Mouse (Mus musculus) R1 (cell line): ENCODE results near the gene Sgca.

Experiments used
- DNase-seq: peaks from one replicate; pipeline ENCODE4 v3.0.0-alpha.2; 2018; ENCODE audit warnings: low read depth, low spot score

The Sgca gene

GRCm38 (mm10) chr11:95001584-95002347 lies 25.6 kb upstream of the Sgca start:
- DNase-seq = no peak

DNA sequence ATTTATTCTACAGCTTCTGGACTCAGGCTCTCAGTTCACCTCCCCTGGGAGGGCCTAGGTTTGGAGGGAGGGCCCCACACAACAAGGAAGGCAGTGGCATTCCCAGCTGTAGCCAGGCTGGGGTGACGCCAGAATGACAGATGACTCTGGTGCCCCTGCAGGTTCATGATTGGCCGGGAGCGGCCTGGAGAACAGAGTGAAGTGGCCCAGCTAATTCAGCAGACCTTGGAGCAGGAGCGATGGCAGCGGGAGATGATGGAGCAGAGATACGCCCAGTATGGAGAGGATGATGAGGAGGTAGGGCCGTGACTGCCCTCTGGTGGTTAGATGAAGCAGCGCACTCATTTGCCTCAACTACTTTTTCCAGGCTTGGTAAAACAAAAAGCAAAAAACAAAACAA lies 24.9 kb upstream of the Sgca start:
- peak; percentile 79 for DNase-seq

DNA sequence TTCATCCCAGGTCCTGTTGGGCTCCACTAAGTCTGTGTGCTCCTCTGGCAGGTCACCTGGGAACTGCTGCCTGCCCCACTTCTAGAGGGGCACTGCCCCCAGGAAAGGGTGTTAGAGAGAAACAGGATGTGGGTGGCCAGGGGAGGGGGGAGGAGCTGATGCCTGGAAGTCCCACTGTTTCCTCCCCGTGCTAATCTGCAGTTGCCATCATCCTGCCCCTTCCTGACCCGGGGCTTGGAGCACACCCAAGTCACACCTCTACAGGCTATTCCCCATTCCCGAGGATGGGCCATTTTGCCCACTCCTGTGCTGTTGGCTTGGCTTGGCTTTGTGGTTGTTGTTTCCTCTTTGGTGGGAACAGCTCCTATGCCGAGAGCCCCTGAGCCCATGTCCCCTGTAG lies 24.4 kb upstream of the Sgca start:
- no peak for DNase-seq

DNA sequence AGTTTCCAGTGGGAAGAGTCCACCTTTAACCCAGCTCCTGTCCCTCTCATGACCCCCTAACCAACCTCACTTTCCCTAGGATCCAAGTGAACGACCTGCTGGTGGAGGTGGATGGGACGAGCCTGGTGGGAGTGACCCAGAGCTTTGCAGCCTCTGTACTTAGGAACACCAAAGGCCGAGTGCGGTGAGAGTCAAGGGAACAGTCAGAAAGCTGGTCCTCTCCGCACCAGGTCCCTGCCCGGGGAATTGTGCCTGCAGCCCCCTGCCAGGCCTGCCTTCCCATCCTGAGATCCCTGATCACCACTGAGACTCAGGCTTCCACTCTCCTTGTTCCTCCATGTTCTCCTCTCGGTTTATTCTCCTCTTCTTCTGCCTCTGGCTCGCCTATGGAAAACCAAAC lies 24.0 kb upstream of the Sgca start:
- no peak for DNase-seq

DNA sequence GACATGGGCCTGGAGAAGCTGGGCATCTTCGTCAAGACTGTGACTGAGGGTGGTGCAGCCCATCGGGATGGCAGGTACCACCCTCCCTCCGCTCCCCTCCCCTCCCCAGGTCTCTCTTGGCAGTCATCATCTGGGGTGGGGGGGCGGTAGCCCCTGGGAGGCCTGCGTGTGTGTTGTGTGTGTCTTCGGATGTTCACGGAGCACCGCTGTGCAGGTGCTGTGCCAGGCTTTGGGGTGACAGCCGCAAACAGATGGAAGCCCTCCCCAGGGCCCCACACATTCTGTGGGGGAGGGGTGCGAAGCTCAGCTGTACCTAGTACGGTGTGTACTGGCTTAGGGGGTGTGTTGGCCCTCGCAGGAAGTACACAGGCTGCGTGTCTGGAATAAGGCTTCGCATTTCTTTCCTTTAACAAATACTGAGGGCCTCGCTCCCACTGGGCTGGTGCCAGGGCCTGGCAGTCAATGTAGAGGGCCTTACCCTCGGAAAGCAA lies 22.0 kb upstream of the Sgca start:
- DNase-seq = no peak

- DNase-seq = no peak
These were observed 21.5 kb upstream of the Sgca start for GRCm38 (mm10) chr11:94997596-94997995.

DNA sequence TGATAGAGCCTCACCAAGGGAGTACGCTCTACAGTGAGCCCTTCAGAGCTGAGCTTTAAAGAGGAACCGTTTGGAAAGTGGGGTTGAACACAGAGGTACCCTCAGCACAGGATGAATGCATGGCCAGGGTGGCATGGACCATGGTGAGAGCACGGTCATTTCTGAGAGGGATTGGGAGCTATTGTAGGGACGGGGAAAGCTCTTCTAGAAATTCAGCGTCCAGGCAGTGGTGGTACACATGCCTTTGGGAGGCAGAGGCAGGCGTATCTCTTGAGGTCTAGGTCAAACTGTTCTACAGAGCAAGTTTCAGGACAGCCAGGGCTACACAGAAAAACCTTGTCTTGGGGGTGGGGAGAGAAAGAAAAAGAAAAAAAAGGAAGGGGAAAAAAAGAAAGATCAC lies 20.9 kb upstream of the Sgca start:
- DNase-seq = no peak

DNA sequence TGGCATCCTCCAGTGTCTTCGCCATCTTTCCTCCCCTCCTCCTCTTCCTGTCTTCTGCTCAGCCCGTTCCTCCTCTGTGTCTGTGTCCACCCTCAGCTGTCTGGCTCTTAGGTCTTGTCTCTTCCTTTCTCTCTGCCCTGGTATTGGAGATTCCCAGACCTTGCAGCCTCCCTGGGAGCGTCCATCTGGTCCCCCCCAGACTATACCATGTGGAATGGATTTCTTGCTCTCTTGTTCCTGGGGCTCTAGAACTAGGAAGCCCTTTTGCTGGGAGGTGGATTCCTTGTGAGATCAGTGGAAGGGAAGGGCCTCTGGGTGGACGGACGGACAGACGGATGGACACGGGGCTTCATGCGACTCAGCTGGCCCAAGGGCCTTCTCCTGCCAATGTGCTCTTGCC lies 20.0 kb upstream of the Sgca start:
- no peak for DNase-seq

DNA sequence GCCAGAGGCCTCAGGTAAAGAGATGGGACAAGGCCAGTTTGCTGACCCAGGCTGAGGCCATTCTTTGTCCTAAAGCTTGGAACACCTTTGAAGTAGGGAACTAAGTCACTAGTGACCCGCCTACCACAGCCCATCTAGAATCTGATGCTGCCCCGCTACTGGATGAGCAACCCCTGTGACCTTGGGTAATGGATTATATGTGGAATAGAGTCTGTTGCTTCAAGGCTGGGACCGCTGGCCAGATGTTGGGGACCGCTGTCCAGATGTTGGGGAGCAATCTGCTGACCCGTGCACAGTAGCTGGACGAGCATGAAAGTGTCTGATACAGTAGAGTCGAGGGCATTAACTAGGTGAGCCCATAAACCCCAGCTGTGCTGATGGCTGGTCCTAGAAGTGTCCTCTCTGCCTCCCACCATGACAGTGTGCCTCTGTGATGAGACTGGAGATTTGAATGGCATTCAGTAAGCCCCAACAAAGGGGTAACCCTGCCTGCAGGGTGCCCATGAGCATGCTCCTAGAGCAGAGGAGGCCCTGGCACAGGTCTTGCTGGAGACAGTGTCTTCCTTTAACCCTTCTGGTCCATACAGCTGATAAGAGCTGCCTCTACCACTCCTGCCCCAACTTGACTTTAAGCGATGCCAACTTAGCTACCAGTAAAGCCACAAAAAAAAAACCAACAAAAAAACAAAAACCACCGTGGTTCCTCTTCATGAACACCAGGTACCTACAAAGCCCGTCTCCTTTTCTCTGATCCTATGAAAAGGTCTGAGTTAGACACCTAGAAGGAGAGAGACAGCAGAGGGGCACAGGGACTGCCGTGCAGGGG lies 19.0 kb upstream of the Sgca start:
- no peak for DNase-seq

DNA sequence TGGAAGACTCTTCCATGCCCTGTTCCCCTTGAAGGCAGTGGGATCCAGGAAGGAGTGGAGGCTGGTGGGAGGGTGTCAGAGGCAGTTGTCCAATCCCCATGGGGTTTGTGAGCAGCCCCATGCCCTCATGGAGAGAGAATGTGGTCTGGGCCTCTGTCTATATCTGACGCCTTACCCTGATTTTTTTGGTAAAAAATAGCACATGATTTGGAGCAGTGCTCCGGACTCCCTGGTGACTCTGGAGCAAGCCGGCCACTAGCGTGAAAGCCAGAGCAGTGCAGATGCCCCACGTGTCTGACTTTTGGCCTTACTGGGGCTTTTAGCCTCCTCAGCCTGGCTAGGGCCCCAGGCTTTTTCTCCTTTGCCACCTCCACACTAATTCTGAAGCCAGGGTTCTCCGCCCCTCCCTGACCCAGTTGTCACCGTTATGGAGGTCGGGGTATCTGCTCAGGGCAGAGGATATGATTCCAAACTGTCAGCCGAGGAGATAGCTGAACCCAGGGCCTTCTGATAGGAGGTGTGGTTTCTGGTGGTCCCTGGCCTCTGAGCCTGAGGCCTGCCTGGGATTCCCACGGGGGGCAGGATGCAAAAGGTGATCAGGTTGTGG lies 18.2 kb upstream of the Sgca start:
- no peak for DNase-seq

DNA sequence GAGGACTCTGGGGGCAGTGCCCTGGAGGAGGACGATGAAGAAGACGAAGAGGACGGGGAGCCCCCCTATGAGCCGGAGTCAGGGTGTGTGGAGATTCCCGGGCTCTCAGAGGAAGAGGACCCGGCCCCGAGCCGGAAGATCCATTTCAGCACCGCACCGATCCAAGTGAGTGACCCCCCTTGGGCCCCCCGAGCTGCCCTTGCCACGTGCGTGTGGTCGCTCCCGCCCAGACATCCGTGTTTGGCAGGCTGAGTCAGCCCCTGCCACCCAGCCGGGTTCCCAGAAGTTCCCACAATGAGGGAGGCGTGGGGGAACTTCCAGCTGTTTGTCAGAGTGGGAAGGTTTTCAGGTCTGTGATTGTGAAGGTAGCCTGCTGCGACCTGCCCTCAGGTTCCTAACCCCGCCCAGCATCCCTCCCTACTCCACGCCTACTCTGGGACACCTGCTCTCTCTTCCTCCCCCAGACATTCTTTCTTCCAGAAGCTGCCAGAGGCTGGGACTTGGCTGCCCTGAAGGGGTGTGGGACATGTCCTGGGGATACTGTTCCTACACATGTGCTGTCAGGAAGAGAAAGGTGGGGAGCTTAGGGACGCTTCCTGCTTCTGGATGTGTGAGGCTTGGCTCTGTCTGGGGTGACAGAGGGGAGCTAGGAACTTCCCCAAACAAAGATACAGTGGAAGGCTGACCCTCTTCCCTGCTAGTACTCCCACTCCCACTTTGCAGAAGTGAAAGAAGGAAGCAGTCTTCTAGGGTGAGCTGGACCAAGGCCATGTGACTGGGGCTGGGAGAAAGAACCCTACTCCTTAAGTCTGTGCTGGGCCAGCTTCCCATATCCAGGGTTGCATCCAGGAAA lies 16.9 kb upstream of the Sgca start:
- peak; percentile 94 for DNase-seq

DNA sequence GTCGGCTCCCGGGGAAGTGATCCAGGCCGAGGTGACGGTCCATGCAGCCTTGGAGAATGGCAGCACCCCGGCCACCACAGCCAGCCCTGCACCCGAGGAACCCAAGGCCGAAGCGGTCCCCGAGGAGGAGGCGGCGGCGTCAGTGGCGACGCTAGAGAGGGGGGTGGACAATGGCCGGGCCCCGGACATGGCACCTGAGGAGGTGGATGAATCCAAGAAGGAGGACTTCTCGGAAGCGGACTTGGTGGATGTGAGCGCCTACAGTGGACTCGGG lies 16.3 kb upstream of the Sgca start:
- DNase-seq = no peak

GRCm38 (mm10) chr11:94991641-94992479 lies 15.7 kb upstream of the Sgca start:
- DNase-seq = no peak

GRCm38 (mm10) chr11:94990749-94991577 lies 14.8 kb upstream of the Sgca start, which contains the start of gene Ppp1r9b:
Ppp1r9b (plus strand) TSS chr11:94991035.
- peak; percentile 91 for DNase-seq

- no peak for DNase-seq
These were observed 14.1 kb upstream of the Sgca start for GRCm38 (mm10) chr11:94990102-94990748.

- peak; percentile 94 for DNase-seq
These were observed 13.5 kb upstream of the Sgca start for GRCm38 (mm10) chr11:94989562-94990017.

DNA sequence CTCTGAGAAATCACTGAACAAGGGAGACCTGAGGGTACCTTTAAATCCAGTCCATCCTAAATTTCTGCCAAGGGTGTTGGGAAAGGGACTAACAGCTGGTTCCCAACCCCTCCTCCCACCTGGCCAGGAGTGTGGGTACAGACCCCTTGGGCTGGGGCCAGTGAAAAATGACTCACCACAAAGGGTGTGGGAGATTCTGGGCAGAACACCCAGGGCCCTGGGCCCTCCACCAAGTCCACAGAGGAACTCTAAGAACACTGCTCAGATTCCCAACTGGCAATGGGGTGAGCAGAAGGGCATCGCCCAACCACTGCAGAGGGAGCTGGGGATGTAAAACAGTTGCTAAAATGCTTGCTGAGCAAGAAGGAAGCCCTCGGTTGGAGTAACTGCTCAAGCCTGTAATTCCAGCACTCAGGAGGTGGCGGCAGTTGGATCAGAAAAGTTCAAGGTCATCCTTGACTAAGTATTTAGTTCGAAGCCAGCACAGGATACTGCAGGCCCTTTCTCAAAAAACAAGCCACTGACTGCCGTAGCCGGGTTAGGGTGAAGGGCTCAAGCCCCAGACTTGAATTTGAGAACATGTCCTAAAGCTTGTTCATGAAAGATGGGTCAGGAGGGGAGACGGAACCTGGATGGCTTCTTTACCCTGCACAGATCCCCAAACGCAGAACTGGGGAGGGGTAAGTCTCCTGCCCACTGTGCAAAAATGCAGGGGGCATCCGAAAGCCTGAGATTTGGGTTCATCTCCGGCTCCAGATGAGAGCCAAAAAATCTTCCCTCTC lies 12.8 kb upstream of the Sgca start:
- peak; percentile 43 for DNase-seq

DNA sequence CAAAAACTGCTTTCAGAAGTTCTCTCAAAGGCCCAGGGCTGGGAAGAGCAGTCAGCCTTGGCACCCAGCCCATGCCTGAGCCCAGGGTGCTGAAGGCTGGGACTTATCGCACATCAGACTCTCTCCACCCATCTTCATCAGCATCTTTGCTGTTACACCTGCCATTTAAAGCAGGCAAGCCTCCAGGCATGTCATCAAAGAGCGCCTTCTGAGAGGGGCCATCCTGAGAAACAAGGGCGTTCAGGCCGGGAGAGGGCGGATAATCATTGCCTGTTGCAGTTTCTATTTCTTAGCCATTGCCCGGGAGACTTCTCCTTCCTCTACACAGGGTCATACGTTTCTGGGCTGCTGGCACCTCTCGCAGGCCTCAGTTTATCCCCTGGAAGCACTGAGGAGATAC lies 11.7 kb upstream of the Sgca start:
- peak; percentile 31 for DNase-seq
